Mouse (Mus musculus) common myeloid progenitor, adult 5-6 weeks (primary cell): ENCODE measurements around the gene Scd2. TPM values are rescaled to one million over a fixed set of nuclear protein-coding genes. Genes with fewer than 3 reads are reported as not detected.
A peak's percentile ranks its signal among the peaks of the same experiment; 100 is the strongest.
"Not testable (repeated sequence)": the region's sequence is repeated elsewhere in the genome, so short reads cannot be mapped to it uniquely, and the experiment has no call there.

Experiments
- ATAC-seq: replicated peaks from 2 replicates; pipeline ENCODE4 v1.8.0; 2016; ENCODE audit warnings: low read depth, mild to moderate bottlenecking, moderate TSS enrichment, inconsistent platforms; ENCODE audit not compliant: poor library complexity, severe bottlenecking
- total RNA-seq: library from RNA; stranded (forward); fragments of 200-1000, 187-1606 nt; gene quantifications from 2 replicates; pipeline ENCODE4 v1.2.3, GENCODE M21; 2017

Gene Scd2
- 115 and 135 TPM in 2 replicates for total RNA-seq

DNA sequence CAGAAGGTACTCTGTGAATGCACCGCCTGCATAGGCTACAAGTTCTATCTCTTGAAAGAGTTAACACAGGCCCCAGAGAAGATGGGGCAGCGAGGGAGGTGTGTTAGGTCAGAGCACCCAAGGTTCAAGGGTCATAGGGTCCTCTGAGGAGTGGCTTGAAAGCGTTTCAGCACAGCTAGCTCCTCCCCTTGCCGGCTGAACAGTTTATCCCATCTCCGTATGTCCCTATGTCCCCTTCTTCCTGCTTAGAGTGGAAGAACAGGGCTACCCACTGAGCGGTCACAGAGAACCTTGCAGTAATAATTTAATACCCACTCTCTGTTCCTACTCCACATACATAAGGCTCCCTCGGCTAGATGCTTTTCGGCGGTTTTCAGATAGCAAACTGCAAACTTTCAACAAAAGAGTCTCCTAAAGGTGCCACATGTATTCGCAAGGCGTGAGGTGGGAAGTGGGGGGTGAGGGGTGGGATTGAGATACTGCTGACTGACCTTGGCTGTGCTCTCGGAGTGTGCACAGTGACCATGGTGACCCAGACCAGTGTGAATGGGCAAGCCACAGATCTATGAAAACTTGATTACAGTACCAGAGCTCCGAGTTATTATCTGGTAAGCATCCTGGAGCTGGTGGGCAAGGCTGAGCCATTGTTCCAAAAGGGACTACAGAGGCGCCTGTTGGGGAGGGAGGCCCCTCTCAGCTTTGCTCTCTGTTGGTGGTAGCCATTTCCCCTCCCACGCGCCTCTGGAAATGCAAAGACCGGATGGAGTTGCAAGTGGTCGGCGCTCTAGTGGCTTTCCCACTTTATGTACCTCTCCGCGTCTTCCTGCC, at the start of gene Scd2:
Scd2 (plus strand) TSS at position 734 of the 828 bp plus-strand sequence.
- peak; percentile 20; the same call in 1 of the 2 replicates for ATAC-seq

GRCm38 (mm10) chr19:44245761-44246171, 47.7 kb upstream of the Scd2 start:
- ATAC-seq = 0 out of 2 replicates have a peak, but pooled peaks have one; percentile 13

DNA sequence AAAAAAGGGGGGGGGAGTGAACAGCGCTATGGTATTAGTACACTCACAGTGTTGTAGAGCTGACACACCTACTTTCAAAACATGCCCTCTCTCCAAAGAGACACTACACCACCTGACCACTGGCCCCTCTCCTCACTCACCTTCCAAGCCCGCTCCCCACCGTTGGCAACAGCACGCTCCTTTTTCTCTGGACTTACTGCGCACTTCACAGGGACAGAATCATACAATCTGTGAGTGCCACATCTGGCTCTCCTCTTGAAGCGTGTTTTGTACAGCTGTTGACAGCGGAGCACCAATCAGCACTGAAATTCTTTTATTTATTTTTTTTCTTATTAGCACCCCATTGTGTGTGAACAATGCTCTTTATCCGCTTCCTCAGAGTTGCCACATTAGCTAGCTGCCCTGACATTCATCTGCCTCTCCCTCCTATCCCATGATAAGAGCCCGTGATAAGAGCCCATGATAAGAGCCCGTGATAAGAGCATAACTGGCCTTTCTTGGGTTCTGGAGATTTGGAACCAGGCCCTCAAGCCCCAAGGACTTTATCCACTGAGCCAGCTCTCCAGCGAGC, 47.0 kb upstream of the Scd2 start:
- no peak for ATAC-seq

- no peak; the same call in 1 of the 2 replicates for ATAC-seq
Observed at GRCm38 (mm10) chr19:44247281-44248080, 46.0 kb upstream of the Scd2 start.

GRCm38 (mm10) chr19:44248081-44248853, 45.2 kb upstream of the Scd2 start:
- ATAC-seq = peak; percentile 97

DNA sequence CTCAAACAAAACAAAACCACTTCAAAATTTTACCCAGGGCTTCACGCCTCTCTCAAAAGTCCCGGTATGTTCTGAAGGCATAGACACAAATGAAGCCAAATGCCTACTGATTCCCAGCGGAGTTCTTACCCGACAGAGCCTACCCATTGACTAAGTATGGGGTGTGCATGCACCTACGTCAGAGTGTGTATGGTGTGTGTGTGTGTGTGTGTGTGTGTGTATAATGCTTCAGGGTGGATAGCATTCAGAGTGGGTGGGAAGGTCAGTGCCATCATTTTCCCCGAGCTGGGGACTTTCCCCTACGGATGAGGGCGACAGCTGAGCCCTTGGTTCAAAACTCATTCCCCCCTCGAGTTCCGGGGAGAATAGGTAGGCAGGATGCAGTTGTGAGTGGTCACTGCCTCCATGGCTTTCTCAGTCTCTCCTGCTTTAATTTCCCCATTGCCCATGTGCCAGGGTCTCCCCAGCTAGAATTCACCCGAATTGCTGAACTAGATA, 44.6 kb upstream of the Scd2 start:
- no peak for ATAC-seq

GRCm38 (mm10) chr19:44251138-44251537, 42.3 kb upstream of the Scd2 start:
- not testable (repeated sequence) for ATAC-seq

DNA sequence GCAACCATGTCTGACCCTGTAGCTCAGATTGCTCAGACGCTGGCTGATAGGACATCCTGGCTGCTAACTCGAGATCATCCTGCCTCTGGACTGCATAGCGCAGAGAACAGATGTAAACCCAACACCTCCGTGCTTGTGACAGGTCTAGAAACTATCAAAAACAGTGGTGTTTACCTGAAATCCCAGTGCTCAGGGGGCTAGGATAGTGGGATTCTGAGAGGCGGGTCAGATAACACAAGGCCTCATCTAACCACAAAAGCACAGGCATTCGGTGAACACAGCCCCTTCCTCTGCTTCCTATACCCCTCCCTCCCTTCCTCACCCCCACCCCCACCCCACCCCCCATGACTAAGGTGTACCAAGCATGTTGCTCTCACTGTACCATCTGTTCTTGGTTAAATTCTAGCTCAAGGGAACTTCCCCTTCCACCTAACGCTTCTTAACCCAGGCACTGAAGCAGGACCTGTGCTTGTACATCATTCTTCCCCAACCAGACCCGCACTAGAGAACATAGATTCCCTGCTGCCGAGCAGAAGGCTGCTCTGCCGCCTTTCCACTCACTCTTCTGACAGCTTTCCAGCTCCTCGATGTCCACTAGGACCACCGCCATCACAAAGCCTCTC, 41.4 kb upstream of the Scd2 start:
- ATAC-seq = no peak

- not testable (repeated sequence) for ATAC-seq
Observed at GRCm38 (mm10) chr19:44254106-44254505, 39.4 kb upstream of the Scd2 start.

DNA sequence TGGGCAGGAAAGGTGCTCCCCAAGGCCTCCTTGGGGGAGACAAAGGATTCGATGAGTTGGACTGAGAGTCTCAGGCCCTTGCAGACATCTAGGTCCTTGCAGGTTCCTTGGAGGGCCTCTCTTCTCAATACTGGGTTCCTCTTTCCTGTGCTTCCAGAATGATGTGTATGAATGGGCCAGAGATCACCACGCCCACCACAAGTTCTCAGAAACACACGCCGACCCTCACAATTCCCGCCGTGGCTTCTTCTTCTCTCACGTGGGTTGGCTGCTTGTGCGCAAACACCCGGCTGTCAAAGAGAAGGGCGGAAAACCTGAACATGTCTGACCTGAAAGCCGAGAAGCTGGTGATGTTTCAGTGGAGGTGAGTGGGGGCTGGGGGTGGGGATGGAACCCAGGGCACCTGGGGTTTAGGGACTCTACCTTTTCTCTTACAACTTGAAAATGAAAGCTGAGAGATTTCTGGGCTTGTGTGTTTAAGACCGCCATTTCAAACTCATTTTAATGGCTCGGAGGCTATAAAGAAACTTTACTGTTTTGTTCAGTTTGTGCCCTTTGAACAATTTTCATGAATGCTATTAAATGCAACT, 36.0 kb upstream of the Scd2 start:
- no peak for ATAC-seq

DNA sequence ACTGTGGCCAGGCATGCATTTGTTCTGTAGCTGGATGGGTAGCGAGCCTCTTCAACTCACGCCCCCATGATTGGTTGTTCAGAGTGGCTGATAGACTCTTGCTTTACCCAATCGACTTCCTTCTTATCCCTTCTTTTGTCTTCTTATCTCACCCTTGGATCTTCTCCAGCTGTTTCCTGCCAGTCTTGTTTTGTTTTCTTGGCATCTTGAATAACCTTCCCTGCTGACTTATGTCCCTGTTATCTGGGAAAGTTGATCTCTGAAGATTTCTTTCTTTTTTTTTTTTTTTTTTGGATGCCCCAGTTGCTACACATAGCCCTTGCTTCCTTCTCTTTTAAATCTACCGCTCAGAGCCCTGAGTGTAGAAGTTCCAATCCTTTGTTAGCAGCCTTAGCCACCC, 34.0 kb upstream of the Scd2 start:
- no peak for ATAC-seq

GRCm38 (mm10) chr19:44260487-44260886, 33.0 kb upstream of the Scd2 start:
- no peak for ATAC-seq

- ATAC-seq = no peak
Observed at GRCm38 (mm10) chr19:44261774-44262173, 31.7 kb upstream of the Scd2 start.

GRCm38 (mm10) chr19:44263581-44263980, 29.9 kb upstream of the Scd2 start:
- ATAC-seq = no peak

GRCm38 (mm10) chr19:44264226-44264625, 29.2 kb upstream of the Scd2 start:
- no peak for ATAC-seq

- ATAC-seq = no peak
Observed at GRCm38 (mm10) chr19:44265300-44265699, 28.2 kb upstream of the Scd2 start.

GRCm38 (mm10) chr19:44265911-44266337, 27.6 kb upstream of the Scd2 start:
- ATAC-seq = no peak

DNA sequence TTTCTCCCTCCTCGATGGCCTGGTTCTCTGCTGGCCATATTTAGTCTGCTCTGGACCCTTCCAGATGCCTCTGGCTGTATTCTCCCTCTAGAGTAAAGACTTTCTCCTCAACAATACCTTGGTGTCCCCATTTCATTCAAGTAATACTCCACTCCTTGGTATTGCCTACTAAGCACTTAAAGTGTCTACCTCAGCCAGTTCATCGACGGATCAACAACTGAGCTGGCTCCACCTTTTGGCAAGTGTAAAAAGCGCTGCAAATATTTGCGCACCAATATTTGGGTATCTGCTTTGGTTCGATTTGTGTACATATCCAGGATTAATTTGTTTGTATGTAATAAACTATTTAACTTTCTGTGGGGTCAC, 27.0 kb upstream of the Scd2 start:
- ATAC-seq = no peak; the same call in 1 of the 2 replicates
